Mouse (Mus musculus) Patski (cell line): ENCODE measurements at regions not wholly inside any gene's neighbourhood (a gene's known extent, or its start where the extent isn't known, plus 50 kb on each side); places are given as distances from the start of the nearest gene placed in this dataset.

Experiments
- ATAC-seq: fragments of 100-300 bp; one replicate; pipeline ENCODE4 v1.8.0; 2021
- CTCF ChIA-PET: fragments of 350-600 bp; sonication (Branson Sonifier 250); formaldehyde crosslinking; loops from one replicate; lab custom pipeline; 2022; ENCODE audit warnings: inconsistent platforms; lab: Charles Lee
- POLR2A ChIA-PET: fragments of 350-600 bp; sonication (Branson Sonifier 250); formaldehyde crosslinking; loops from one replicate; lab custom pipeline; 2022; ENCODE audit warnings: antibody characterized with exemption, inconsistent platforms; lab: Charles Lee
- DNase-seq: peaks from one replicate; pipeline ENCODE4 v3.0.0-alpha.2; 2011; ENCODE audit warnings: low read depth, low spot score
- H3K27me3 ChIP-seq: fragments of 371-371 bp; one replicate; pipeline ENCODE4 v1.5.1; 2021
- CTCF ChIP-seq: fragments of 100-300 bp; IDR thresholded peaks from one replicate; pipeline ENCODE4 v1.5.1; 2021
- in situ Hi-C: fragments of 300-500 bp; cut with MboI; formaldehyde crosslinking; loops from 3 replicates; pipeline ENCODE4 v1.11.1; 2018; ENCODE audit warnings: low pct_unique_long_range_greater_than_20kb, mixed read lengths

DNA sequence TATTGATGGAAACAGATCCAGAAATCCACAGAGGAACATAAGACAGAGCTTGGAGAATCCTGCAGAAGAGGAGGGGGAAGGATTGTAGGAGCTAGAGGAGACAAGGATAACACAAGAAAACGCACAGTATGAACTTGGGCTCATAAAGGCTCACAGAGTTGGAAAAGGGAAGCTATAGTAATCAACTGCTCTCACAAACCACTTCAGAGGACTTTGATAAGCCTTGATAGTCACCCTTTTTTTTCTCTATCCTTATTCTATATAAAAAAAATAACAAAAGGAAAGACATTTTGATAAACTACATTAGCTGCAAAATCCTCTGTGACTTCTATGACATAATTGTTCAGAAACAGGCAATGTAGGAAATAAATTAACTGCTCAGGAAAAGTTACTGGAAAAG is 355.4 kb upstream of the Ndst4 start:
- TF ChIP-seq CTCF = no peak
- DNase-seq = no peak
- ATAC-seq = no peak
- peaks cover 3% of the 10 kb centered on the region for H3K27me3 ChIP-seq
- in situ Hi-C loops = no loop called here
- ChIA-PET CTCF (interaction anchor here (1.2 to 1.9 kb wide), 3 partner anchors 20 to 34 kb away, joined by 3 to 4 read pairs (median 3); no protein-coding TSS in a partner anchor), POLR2A (no interaction called here)

DNA sequence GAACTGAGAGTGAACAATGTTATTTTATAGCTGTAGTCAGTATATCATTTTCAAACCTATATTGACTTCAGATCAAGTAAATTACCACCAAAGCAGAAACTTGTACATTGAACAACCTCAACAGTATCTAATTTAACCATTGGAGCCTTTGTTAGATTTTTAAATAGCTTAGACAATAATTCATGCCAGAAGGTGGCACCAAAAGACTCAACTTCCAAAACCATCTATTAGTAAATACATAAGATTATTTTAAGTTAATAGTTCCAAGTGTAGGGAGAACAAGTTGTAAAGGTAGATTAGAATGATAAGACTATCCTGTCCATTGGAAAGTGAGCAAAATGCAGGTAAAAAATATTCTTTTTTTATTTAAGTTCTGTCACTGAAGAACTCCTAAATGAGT is 354.2 kb upstream of the Ndst4 start:
- ATAC-seq (no peak), DNase-seq (no peak)
- CTCF ChIA-PET = interaction anchor here (1.9 kb wide), 1 partner anchor 36 kb away, joined by 4 read pairs; no protein-coding TSS in a partner anchor
- peaks cover 3% of the 10 kb centered on the region for H3K27me3 ChIP-seq
- POLR2A ChIA-PET = no interaction called here
- no peak for TF ChIP-seq CTCF
- in situ Hi-C loops = no loop called here

DNA sequence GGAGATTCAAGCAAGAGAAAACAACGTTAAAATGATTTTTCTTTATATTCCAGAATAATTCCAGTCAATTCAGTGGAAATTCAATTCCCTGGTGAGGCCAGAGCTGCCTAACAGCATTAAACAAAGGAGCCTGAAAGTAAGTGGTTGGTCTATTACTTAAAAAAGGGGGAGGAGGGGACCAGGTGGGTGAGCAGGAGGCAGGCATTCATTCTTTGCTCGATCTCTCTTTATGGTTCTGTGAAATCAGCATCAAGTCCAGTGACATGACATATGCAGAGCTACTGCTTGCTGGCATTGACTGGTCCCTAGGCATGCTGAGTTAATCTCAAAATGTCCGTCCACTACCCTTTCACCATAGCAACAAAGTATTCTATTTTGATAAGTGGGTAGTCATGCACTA is 351.0 kb upstream of the Ndst4 start:
- POLR2A ChIA-PET = no interaction called here
- peaks cover 3% of the 10 kb centered on the region for H3K27me3 ChIP-seq
- TF ChIP-seq CTCF = no peak
- CTCF ChIA-PET = no interaction called here
- DNase-seq (no peak), ATAC-seq (no peak)
- in situ Hi-C loops = no loop called here

DNA sequence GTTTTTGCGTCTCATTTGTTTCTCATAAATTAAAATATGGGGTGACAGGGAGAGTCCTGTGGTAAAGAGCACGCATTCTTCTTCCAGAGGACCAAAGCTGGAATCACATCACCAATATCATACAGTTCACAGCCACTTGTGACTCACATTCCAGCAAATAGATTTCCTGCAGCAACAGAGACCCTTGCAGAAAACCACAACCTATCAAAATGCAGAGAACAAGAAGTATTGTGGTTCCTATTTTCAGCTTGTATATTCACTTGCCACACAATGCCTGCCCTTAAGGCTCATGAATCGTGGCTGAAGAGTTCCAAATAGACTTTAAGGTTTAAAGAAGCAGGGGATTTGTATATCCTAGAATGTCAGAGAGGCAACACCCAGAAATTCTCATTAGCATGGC is 331.2 kb upstream of the Ndst4 start:
- TF ChIP-seq CTCF = no peak
- no peaks in the 10 kb centered on the region for H3K27me3 ChIP-seq
- ChIA-PET POLR2A (no interaction called here), CTCF (no interaction called here)
- ATAC-seq (no peak), DNase-seq (no peak)
- in situ Hi-C loops = no loop called here

DNA sequence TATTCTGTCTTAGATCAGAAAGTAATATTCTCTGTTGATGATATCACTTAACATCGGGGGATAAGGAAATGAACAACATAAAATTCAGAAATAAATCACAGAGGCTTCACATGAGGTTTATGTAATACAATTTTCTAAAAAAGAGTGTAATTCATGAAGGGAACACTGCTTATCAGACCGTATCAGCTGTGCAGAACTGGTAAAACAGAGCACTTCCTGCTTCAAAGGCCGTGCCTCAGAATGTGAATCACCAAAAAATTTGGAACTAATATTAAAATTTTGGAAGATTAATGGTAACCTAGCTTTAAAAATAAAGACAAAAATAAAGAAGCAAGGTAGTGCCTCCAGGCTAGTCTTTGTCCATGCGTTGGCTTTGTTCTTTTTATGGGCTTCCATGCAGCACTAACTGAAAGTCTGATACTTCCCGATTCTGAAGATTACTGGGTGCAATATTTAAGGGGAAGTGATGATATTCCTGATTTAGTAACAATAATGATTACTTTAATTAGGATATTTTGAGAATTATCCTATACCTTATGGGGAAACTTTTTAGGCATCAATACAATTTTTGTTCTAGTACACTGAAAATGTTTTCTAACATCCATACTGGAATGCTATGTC is 310.8 kb upstream of the Ndst4 start:
- TF ChIP-seq CTCF = no peak
- in situ Hi-C loops = no loop called here
- CTCF ChIA-PET = interaction anchor here (0.9 kb wide), 1 partner anchor 31 kb away, joined by 3 read pairs; no protein-coding TSS in a partner anchor

More for the DNA sequence above, 310.8 kb upstream of the Ndst4 start:
- POLR2A ChIA-PET = no interaction called here
- no peaks in the 10 kb centered on the region for H3K27me3 ChIP-seq
- no peak for DNase-seq
- ATAC-seq = no peak
